Mouse (Mus musculus) cerebellum, postnatal 36 days (tissue): ENCODE data around the gene Sin3a.

Source experiments
- DNase-seq, 2 experiments: peaks; one replicate each; pipeline ENCODE4 v3.0.0; 2021 to 2022; ENCODE audit warnings: mixed read lengths in 2 of 2

The Sin3a gene

GRCm38 (mm10) chr9:57071801-57072351 lies at the start of gene Sin3a:
Gene Sin3a (plus strand): TSS chr9:57072040.
- peak; percentile 58 to 61 for DNase-seq

GRCm38 (mm10) chr9:57031756-57032155 lies 40.1 kb upstream of the Sin3a start:
- DNase-seq, result no peak

- peak; percentile 32 to 75 for DNase-seq
Observed at GRCm38 (mm10) chr9:57056237-57056636, 15.6 kb upstream of the Sin3a start.

- DNase-seq, result no peak
Observed at GRCm38 (mm10) chr9:57064164-57064563, 7.7 kb upstream of the Sin3a start.

- DNase-seq, result no peak
Observed at GRCm38 (mm10) chr9:57068266-57068665, 3.6 kb upstream of the Sin3a start.

GRCm38 (mm10) chr9:57070262-57070661 lies 1.6 kb upstream of the Sin3a start:
- DNase-seq, result no peak

- no peak for DNase-seq
Observed at GRCm38 (mm10) chr9:57070800-57071545, 867 bp upstream of the Sin3a start.

GRCm38 (mm10) chr9:57072526-57072988 lies 717 bp downstream of the Sin3a start:
- no peak for DNase-seq

- peak; percentile 90 to 91 for DNase-seq
Observed at GRCm38 (mm10) chr9:57072989-57073789, 1.3 kb downstream of the Sin3a start.

GRCm38 (mm10) chr9:57073790-57074094 lies 1.9 kb downstream of the Sin3a start:
- no peak for DNase-seq

GRCm38 (mm10) chr9:57074171-57074821 lies 2.5 kb downstream of the Sin3a start:
- peak; percentile 15 to 25 for DNase-seq

GRCm38 (mm10) chr9:57074822-57075603 lies 3.2 kb downstream of the Sin3a start:
- peak; percentile 66 to 73 for DNase-seq

GRCm38 (mm10) chr9:57075681-57076381 lies 4.0 kb downstream of the Sin3a start:
- peak; percentile 97 for DNase-seq

- DNase-seq, result peak; percentile 76 to 85
Observed at GRCm38 (mm10) chr9:57076701-57077660, 5.1 kb downstream of the Sin3a start.

- no peak for DNase-seq
Observed at GRCm38 (mm10) chr9:57082236-57082635, 10.4 kb downstream of the Sin3a start.

GRCm38 (mm10) chr9:57117261-57117755 lies 45.5 kb downstream of the Sin3a start:
- no peak for DNase-seq

GRCm38 (mm10) chr9:57129641-57130040 lies 57.8 kb downstream of the Sin3a start:
- DNase-seq, result no peak

GRCm38 (mm10) chr9:57130577-57131433 lies 59.0 kb downstream of the Sin3a start, which contains the start of gene Man2c1:
Gene Man2c1 (plus strand): TSS chr9:57130690.
- peak; percentile 95 to 96 for DNase-seq

GRCm38 (mm10) chr9:57137246-57137645 lies 65.4 kb downstream of the Sin3a start:
- DNase-seq, result no peak
